In genomic region chr9:72669383-72669782, GRCm38 (mm10) we compare ENCODE assay signal across 18 mouse cellular contexts. TPM values are rescaled to one million over a fixed set of nuclear protein-coding genes. Genes with fewer than 3 reads are reported as not detected.
A peak's percentile ranks its signal among the peaks of the same experiment; 100 is the strongest.
DNase-seq lines count a peak whose midpoint lies in the region; ATAC-seq and TF ChIP-seq lines count a peak whose summit lies in the region.
"Had no signal": no experiment of that assay in that cellular context is flagged by ENCODE, and none has a peak within 500 bp of the region (broad histone marks: within the 10 kb centered on the region; RNA-seq: fewer than 3 reads in every experiment).

No protein-coding gene starts in this region.

- POLR2A ChIA-PET in Patski (lab: Charles Lee): interaction anchor here (1.2 kb wide), 1 partner anchor 35 kb away, joined by 3 read pairs; no protein-coding TSS in a partner anchor

- intact Hi-C loops in heart, postnatal 14 days (cut with DNase I): no loop called here

- CTCF ChIA-PET in Patski (lab: Charles Lee): interaction anchor here (1.0 to 7.4 kb wide), 4 partner anchors 13 to 41 kb away, joined by 3 to 78 read pairs (median 4); no protein-coding TSS in a partner anchor

- H3K4me1 ChIP-seq in cerebellum, adult 2 months (ENCODE audit: control insufficient read depth, insufficient read depth, low read length): no peaks in the 10 kb centered on the region; the same call in 1 of the 2 replicates
- H3K4me1 ChIP-seq in heart, embryonic 15.5 days (replicated peaks): peaks cover 42% of the 10 kb centered on the region
- peaks cover 51% of the 10 kb centered on the region for H3K4me1 ChIP-seq in limb, embryonic 13.5 days
- peaks cover 14% of the 10 kb centered on the region for H3K4me1 ChIP-seq in limb, embryonic 10.5 days

- in situ Hi-C loops in Patski (cut with MboI; ENCODE audit: low pct_unique_long_range_greater_than_20kb): no loop called here

- DNase-seq in cerebellum, adult 2 months: no peak
- DNase-seq in cerebellum, adult 8-10 months: no peak
- DNase-seq in heart, postnatal 14 days: no peak
- no peak for DNase-seq in limb, embryonic 10.5 days (ENCODE audit: low spot score)
- no peak for DNase-seq in Patski (ENCODE audit: low read depth, low spot score)
- DNase-seq in spleen, adult 12 weeks (ENCODE audit: low spot score): no peak
- DNase-seq: cerebellum, adult 11 months; kidney, adult 9 months; layer of hippocampus, adult 9-11 months; retina, postnatal 1 day; thymus, postnatal 14 days had no signal

- no peak for ATAC-seq in heart, embryonic 15.5 days (replicated peaks; ENCODE audit: insufficient number of reproducible peaks, insufficient read depth, low FRiP score, low read depth)
- no peak for ATAC-seq in limb, embryonic 13.5 days (ENCODE audit: low FRiP score, low read depth)
- no peak for ATAC-seq in Patski

- H3K9ac ChIP-seq in heart, embryonic 15.5 days: no peak overlapping the region
- H3K9ac ChIP-seq in limb, embryonic 13.5 days: no peak overlapping the region
- H3K9ac ChIP-seq: hindbrain, embryonic 14.5 days; liver, embryonic 15.5 days; neural tube, embryonic 15.5 days; stomach, embryonic 15.5 days had no signal

- H3K36me3 ChIP-seq in heart, embryonic 15.5 days: peaks cover 67% of the 10 kb centered on the region
- H3K36me3 ChIP-seq in limb, embryonic 13.5 days: peaks cover 76% of the 10 kb centered on the region
- peaks cover 96% of the 10 kb centered on the region for H3K36me3 ChIP-seq in limb, embryonic 10.5 days

- no peak overlapping the region for H3K4me3 ChIP-seq in cerebellum, adult 2 months (replicated peaks; ENCODE audit: insufficient read depth, low read depth, low read length)
- no peak overlapping the region for H3K4me3 ChIP-seq in heart, embryonic 15.5 days
- H3K4me3 ChIP-seq in limb, embryonic 13.5 days: no peak overlapping the region
- no peak overlapping the region for H3K4me3 ChIP-seq in limb, embryonic 10.5 days
- H3K4me3 ChIP-seq: heart, embryonic 13.5 days; liver, embryonic 15.5 days; neural tube, embryonic 15.5 days; stomach, embryonic 15.5 days had no signal

- H3K27me3 ChIP-seq in cerebellum, adult 2 months (ENCODE audit: control insufficient read depth, insufficient read depth, low read length): no peaks in the 10 kb centered on the region
- no peaks in the 10 kb centered on the region for H3K27me3 ChIP-seq in heart, embryonic 15.5 days
- H3K27me3 ChIP-seq in limb, embryonic 13.5 days: no peaks in the 10 kb centered on the region
- H3K27me3 ChIP-seq in limb, embryonic 10.5 days (ENCODE audit: low read depth, poor library complexity, severe bottlenecking): no peaks in the 10 kb centered on the region
- H3K27me3 ChIP-seq in Patski: no peaks in the 10 kb centered on the region
- H3K27me3 ChIP-seq: heart, embryonic 13.5 days; liver, embryonic 15.5 days; neural tube, embryonic 15.5 days; stomach, embryonic 15.5 days had no signal

- 71% methylated on average over 7 of the region's 7 CpGs for WGBS in cerebellum, adult 2 months
- 84% methylated on average over 7 of the region's 7 CpGs for WGBS in heart, embryonic 15.5 days
- WGBS in limb, embryonic 13.5 days: 67% methylated on average over 7 of the region's 7 CpGs
- 90% methylated on average over 7 of the region's 7 CpGs for WGBS in limb, embryonic 10.5 days

- TF ChIP-seq POLR2A in cerebellum, adult 2 months (IDR thresholded peaks at IDR 0.05; ENCODE audit: borderline replicate concordance, insufficient read depth, low read length): no peak

- no peak overlapping the region for H3K27ac ChIP-seq in cerebellum, adult 2 months (ENCODE audit: insufficient read depth, low read length)
- H3K27ac ChIP-seq in heart, embryonic 15.5 days: 0 out of 2 replicates have a peak overlapping the region, but pooled peaks have one; percentile 16
- H3K27ac ChIP-seq in limb, embryonic 13.5 days: no peak overlapping the region
- no peak overlapping the region for H3K27ac ChIP-seq in limb, embryonic 10.5 days
- H3K27ac ChIP-seq: hindbrain, embryonic 14.5 days; liver, embryonic 15.5 days; neural tube, embryonic 15.5 days; stomach, embryonic 15.5 days had no signal

- no peak overlapping the region for H3K4me2 ChIP-seq in heart, embryonic 15.5 days
- peak overlapping the region; percentile 3; the same call in 1 of the 2 replicates for H3K4me2 ChIP-seq in limb, embryonic 13.5 days (replicated peaks)
- H3K4me2 ChIP-seq: heart, embryonic 13.5 days; hindbrain, embryonic 14.5 days; liver, embryonic 15.5 days; neural tube, embryonic 15.5 days; stomach, embryonic 15.5 days had no signal

- TF ChIP-seq CTCF in cerebellum, adult 2 months (IDR thresholded peaks at IDR 0.05; ENCODE audit: borderline replicate concordance, insufficient read depth, low read depth, low read length): peak; percentile 11; the same call in 1 of the 2 replicates
- TF ChIP-seq CTCF in Patski (IDR thresholded peaks at IDR 0.05): peak; percentile 8

- no peaks in the 10 kb centered on the region for H3K9me3 ChIP-seq in heart, embryonic 15.5 days (replicated peaks)
- no peaks in the 10 kb centered on the region for H3K9me3 ChIP-seq in limb, embryonic 13.5 days
- no peaks in the 10 kb centered on the region for H3K9me3 ChIP-seq in limb, embryonic 10.5 days (replicated peaks)
- H3K9me3 ChIP-seq: heart, embryonic 13.5 days; liver, embryonic 15.5 days; neural tube, embryonic 15.5 days; stomach, embryonic 15.5 days had no signal

RNA-seq across cellular contexts. Expression of gene Nedd4, which starts 7.2 kb away (rescaled TPM):
- polyA plus RNA-seq in cerebellum, adult 2 months (2012; rRNA removed): 248 and 269 TPM in 2 replicates
- polyA plus RNA-seq in heart, embryonic 15.5 days (2015; fragmentation: Nextera tagmentation; extraction: Ambion mirVana): 450 and 481 TPM in 2 replicates
- 100 to 1,000 TPM; 405 to 416 TPM for total RNA-seq in heart, postnatal 14 days (2021)
- 754 and 779 TPM in 2 replicates for polyA plus RNA-seq in limb, embryonic 13.5 days (2015; fragmentation: Nextera tagmentation; extraction: Ambion mirVana)
- polyA plus RNA-seq in limb, embryonic 10.5 days (2016; fragmentation: Nextera tagmentation; extraction: Ambion mirVana): 565 and 690 TPM in 2 replicates
- 693 TPM for polyA plus RNA-seq in Patski (2021)
